Mouse (Mus musculus) heart, embryonic 16.5 days (tissue): Measurements from ENCODE around the gene Lgi4. TPM values are rescaled to one million over a fixed set of nuclear protein-coding genes. Genes with fewer than 3 reads are reported as not detected.

Experiments
- ATAC-seq: fragments of 200-750 bp; cut with Nextera tagmentation; replicated peaks from 2 replicates; pipeline ENCODE4 v1.8.0; 2017; ENCODE audit warnings: moderate number of reproducible peaks; ENCODE audit not compliant: insufficient read depth, low FRiP score; ENCODE audit errors: extremely low read depth
- H3K27ac ChIP-seq: fragments of 300-500 bp; sonication (generic); 2 replicates; pipeline ENCODE4 v1.5.1; 2014; ENCODE audit warnings: mild to moderate bottlenecking, low read length, control low read depth, moderate library complexity
- H3K27me3 ChIP-seq: fragments of 300-500 bp; sonication (generic); 2 replicates; pipeline ENCODE4 v1.6.1; 2014; ENCODE audit warnings: low read length, mixed read lengths; ENCODE audit not compliant: control insufficient read depth, insufficient read depth
- H3K36me3 ChIP-seq: fragments of 300-500 bp; sonication (generic); 2 replicates; pipeline ENCODE4 v1.6.1; 2014; ENCODE audit not compliant: control insufficient read depth, insufficient read depth
- H3K4me1 ChIP-seq: fragments of 300-500 bp; sonication (generic); 2 replicates; pipeline ENCODE4 v1.6.1; 2014; ENCODE audit warnings: low read length, mixed read lengths; ENCODE audit not compliant: control insufficient read depth, insufficient read depth
- H3K4me2 ChIP-seq: fragments of 300-500 bp; sonication (generic); 2 replicates; pipeline ENCODE4 v1.6.1; 2014; ENCODE audit warnings: low read depth, mild to moderate bottlenecking, control low read depth, low read length
- H3K4me3 ChIP-seq: fragments of 300-500 bp; sonication (generic); 2 replicates; pipeline ENCODE4 v1.5.1; 2014; ENCODE audit warnings: mild to moderate bottlenecking, control low read depth, low read length
- H3K9ac ChIP-seq: fragments of 300-500 bp; sonication (generic); 2 replicates; pipeline ENCODE4 v1.6.1; 2014; ENCODE audit warnings: low read length, control low read depth
- H3K9me3 ChIP-seq: fragments of 300-500 bp; sonication (generic); replicated peaks from 2 replicates; pipeline ENCODE4 v1.6.1; 2016; ENCODE audit warnings: low read length; ENCODE audit not compliant: control insufficient read depth
- WGBS: fragments of 180-500 bp; shearing (Covaris S2); extraction: QIAGEN DNeasy Blood & Tissue Kit; methylation state at CpG from one replicate; pipeline ENCODE4 v1.1.7; 2014; 5-methylcytosine and 5-hydroxymethylcytosine counted together
- microRNA-seq: library from miRNA; unstranded; fragments of <30 nt; microRNA quantifications from one replicate; pipeline ENCODE4, GENCODE M21; 2017
- polyA plus RNA-seq: library from polyadenylated mRNA; unstranded; fragments of >200 nt; fragmentation: Nextera tagmentation; extraction: Ambion mirVana; gene quantifications from 2 replicates; pipeline ENCODE4 v1.2.1, GENCODE M21; 2015

The Lgi4 gene
- polyA plus RNA-seq, 1 experiment from 2014 or later, result 0.09 TPM

DNA sequence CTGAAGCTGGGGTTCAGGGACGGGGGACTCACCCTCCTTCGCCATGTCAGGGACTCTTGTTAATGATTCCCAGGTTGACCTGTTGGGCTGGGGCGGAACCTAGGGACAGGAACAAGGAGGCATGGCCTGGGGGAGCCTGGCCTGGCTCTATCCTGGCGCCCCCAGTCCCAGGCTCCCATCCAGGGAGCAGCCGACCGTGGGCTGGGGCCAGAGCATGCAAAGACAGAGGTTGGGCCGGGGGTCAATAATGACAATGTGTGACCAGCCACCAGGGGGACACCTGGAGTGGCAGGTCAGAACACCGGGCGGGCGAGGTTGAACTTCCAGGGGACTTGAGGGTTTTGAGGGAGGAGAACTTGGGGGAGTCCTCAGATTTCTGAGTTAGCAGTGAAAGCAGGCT lies 55.5 kb downstream of the Lgi4 start:
- H3K36me3 ChIP-seq, result no peaks in the 10 kb centered on the region
- no peak overlapping the region; the same call in 1 of the 2 replicates for H3K9ac ChIP-seq
- WGBS, result 69% methylated on average over 10 of the region's 10 CpGs
- H3K27ac ChIP-seq, result no peak overlapping the region
- no peaks in the 10 kb centered on the region for H3K27me3 ChIP-seq
- no peak for ATAC-seq
- H3K9me3 ChIP-seq, result no peaks in the 10 kb centered on the region
- peak overlapping the region; percentile 43; the same call in 1 of the 2 replicates for H3K4me2 ChIP-seq
- peaks cover 27% of the 10 kb centered on the region for H3K4me1 ChIP-seq
- H3K4me3 ChIP-seq, result no peak overlapping the region

DNA sequence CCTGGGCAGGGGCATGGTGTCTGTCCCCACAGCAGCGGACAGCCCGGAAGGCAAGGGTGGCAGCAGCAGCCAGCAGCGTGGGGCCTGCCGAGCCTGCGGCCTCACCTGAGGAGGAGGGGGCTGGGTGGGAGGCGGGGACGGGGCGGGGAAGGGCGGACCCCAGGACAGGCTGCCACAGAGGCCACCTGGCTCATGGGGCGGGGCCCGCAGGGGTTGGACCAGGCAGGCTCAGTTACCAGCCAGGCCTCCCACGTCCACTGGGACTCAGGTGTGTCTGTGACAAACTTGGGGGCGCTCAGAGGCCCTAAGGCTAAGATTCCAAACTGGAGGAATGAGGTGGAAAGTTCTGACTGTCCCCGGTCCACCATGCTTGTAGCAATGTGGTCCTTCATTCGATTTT lies 56.0 kb downstream of the Lgi4 start, which contains the start of gene Hpn:
Gene Hpn (minus strand): TSS at position 109 of the 400 bp plus-strand sequence.
- H3K36me3 ChIP-seq, result no peaks in the 10 kb centered on the region
- peak within 1 kb of the TSS; percentile 60 for H3K9ac ChIP-seq
- H3K27ac ChIP-seq, result peak within 1 kb of the TSS; percentile 69
- no peak within 1 kb of the TSS for H3K4me3 ChIP-seq
- ATAC-seq, result 0 out of 2 replicates have a peak, but pooled peaks have one; percentile 26
- H3K4me1 ChIP-seq, result peaks cover 27% of the 10 kb centered on the region
- no peaks in the 10 kb centered on the region for H3K9me3 ChIP-seq
- peak within 1 kb of the TSS; percentile 43 for H3K4me2 ChIP-seq
- no peaks in the 10 kb centered on the region for H3K27me3 ChIP-seq
- WGBS, result 27% methylated on average over 13 of the region's 15 CpGs

DNA sequence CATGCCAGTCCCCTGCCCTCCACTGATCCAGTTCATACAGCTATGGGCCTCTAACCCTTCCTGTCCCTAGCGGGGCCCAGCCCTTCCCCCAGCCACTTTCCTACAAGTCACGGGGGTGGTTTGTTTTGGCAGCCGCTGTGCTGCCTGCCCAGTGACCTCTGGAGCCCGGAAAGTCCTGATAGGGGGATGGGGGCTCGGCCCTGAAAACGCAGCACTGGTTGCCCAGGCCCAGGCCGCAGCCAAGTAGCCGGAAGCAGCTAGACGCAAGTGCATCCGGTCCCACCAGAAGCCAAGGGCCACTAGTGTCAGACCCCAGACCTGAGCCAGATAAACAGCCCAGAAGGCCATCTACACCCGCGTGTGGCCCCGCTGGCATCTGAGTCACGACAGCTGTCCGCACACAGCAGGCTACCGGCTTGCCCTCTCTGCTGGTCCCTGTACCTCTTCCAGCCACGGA lies 56.5 kb downstream of the Lgi4 start:
- H3K9ac ChIP-seq, result peak overlapping the region; percentile 60
- H3K27ac ChIP-seq, result peak overlapping the region; percentile 69
- H3K9me3 ChIP-seq, result no peaks in the 10 kb centered on the region
- no peaks in the 10 kb centered on the region for H3K36me3 ChIP-seq
- 18% methylated on average over 17 of the region's 17 CpGs for WGBS
- H3K4me3 ChIP-seq, result no peak overlapping the region
- H3K4me2 ChIP-seq, result peak overlapping the region; percentile 43
- ATAC-seq, result peak; percentile 79
- peaks cover 27% of the 10 kb centered on the region for H3K4me1 ChIP-seq
- no peaks in the 10 kb centered on the region for H3K27me3 ChIP-seq

DNA sequence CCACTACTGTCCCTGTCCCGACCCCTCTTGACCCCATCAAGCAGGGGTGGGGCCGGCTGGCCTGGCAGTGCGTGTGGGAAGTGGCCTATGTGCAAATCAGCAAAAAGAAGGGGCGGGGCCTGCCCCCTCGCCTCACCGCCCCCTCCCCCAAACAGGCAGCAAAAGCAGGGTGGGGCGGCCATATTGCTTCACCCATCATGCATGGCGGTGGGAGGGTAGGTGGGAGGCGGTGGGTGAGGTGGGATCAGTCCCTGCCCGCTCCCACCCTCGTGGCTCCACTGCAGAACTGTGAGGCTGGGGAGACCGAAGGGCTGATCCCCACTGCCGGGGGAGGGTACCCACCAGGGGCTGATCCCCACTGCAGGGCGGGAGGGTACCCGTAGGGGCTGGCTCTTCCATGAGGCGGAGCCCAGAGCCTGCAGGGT lies 57.6 kb downstream of the Lgi4 start:
- WGBS, result 55% methylated on average over 16 of the region's 16 CpGs
- H3K27me3 ChIP-seq, result no peaks in the 10 kb centered on the region
- no peak overlapping the region for H3K4me3 ChIP-seq
- no peak overlapping the region for H3K4me2 ChIP-seq
- no peak overlapping the region for H3K9ac ChIP-seq
- H3K4me1 ChIP-seq, result peaks cover 20% of the 10 kb centered on the region
- no peak overlapping the region for H3K27ac ChIP-seq
- H3K36me3 ChIP-seq, result no peaks in the 10 kb centered on the region
- ATAC-seq, result no peak
- no peaks in the 10 kb centered on the region for H3K9me3 ChIP-seq

DNA sequence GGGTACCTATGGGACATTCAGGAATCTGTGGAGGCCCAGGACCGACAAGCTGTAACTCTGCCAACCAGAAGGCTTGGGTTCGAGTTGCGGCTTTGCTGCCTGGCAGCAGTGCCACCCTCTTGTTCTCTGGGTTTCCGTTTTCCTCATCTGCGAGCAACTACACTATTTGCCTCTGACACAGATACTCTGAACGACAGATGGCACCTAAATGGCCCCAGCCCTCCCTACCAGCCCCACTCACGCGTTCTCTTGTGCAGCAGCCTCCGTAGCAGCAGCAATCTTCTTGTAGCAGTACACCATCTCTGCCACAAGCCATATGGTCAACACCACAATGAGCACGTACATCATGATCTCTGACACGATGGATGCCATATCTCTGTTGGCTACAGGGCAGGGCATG lies 58.3 kb downstream of the Lgi4 start:
- ATAC-seq, result no peak
- H3K4me1 ChIP-seq, result peaks cover 20% of the 10 kb centered on the region
- H3K4me3 ChIP-seq, result no peak overlapping the region
- 90% methylated on average over 11 of the region's 11 CpGs for WGBS
- no peaks in the 10 kb centered on the region for H3K27me3 ChIP-seq
- H3K4me2 ChIP-seq, result no peak overlapping the region
- H3K36me3 ChIP-seq, result no peaks in the 10 kb centered on the region
- H3K9ac ChIP-seq, result no peak overlapping the region
- no peaks in the 10 kb centered on the region for H3K9me3 ChIP-seq
- no peak overlapping the region for H3K27ac ChIP-seq

DNA sequence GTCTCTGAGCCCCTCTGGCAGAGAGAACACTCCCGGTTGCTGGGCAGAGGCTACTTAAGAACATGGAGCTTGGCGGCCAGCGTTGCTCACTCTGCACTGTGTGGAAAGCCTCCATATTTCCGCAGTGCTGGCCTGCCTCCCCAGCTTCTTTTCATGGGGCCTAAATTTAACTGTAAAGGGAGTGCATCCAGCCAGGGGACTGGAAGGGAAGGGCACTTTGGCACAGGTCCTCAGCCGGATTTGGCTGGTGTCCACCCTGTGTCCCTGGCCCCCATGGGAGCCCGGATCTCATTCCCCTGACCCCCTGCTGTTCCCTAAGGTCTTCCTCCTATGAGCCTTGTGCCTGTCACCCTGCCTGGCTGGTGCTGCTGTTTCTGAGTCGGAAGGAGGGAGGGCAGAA lies 59.3 kb downstream of the Lgi4 start:
- 64% methylated on average over 7 of the region's 7 CpGs for WGBS
- no peaks in the 10 kb centered on the region for H3K27me3 ChIP-seq
- H3K4me3 ChIP-seq, result no peak overlapping the region
- peaks cover 20% of the 10 kb centered on the region for H3K4me1 ChIP-seq
- H3K4me2 ChIP-seq, result no peak overlapping the region
- no peaks in the 10 kb centered on the region for H3K9me3 ChIP-seq
- ATAC-seq, result no peak
- peak overlapping the region; percentile 23; the same call in 1 of the 2 replicates for H3K9ac ChIP-seq
- no peaks in the 10 kb centered on the region for H3K36me3 ChIP-seq
- peak overlapping the region; percentile 72 for H3K27ac ChIP-seq

DNA sequence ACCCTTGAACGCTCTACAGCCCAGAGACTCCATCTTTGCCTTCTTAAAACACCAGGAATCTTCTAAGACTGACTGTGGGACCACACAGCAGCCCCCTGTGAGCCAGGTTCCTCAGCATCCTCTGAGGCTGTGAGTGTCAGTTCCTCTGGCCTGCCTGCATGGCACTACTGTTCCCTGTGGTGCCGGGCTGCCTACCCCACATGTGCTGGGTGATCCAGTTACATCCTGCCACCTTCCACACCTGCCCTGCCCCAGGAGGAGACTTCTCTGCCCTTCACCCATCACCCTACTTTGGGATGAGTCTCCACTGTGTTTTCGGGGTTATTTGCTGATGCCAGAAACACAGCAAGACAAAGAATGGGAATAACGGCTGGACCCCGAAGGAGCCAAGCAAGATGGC lies 60.4 kb downstream of the Lgi4 start:
- H3K9me3 ChIP-seq, result no peaks in the 10 kb centered on the region
- no peaks in the 10 kb centered on the region for H3K27me3 ChIP-seq
- ATAC-seq, result no peak
- WGBS, result 79% methylated on average over 5 of the region's 5 CpGs
- H3K4me1 ChIP-seq, result peaks cover 20% of the 10 kb centered on the region
- no peak overlapping the region for H3K4me2 ChIP-seq
- H3K4me3 ChIP-seq, result no peak overlapping the region
- no peak overlapping the region for H3K9ac ChIP-seq
- no peak overlapping the region for H3K27ac ChIP-seq
- H3K36me3 ChIP-seq, result no peaks in the 10 kb centered on the region

Small RNA genes within 50 kb of the gene (microRNA-seq; reads per million reads assigned to microRNA genes)
- gene Mir7050, result not detected

Other genes starting within 250 kb of the Lgi4 start
- gene Ffar2, start 235.6 kb upstream of the Lgi4 start, polyA plus RNA-seq, result 0.26 and 0.45 TPM in 2 replicates
- gene Ffar3, start 203.2 kb upstream of the Lgi4 start, polyA plus RNA-seq, result 0.10 TPM in 1 of 2 replicates, not detected in the other
- gene Ffar1, start 197.8 kb upstream of the Lgi4 start, polyA plus RNA-seq, result 0.04 TPM in 1 of 2 replicates, not detected in the other
- gene Cd22, start 179.0 kb upstream of the Lgi4 start, polyA plus RNA-seq, result 0.14 and 0.24 TPM in 2 replicates
- 0.24 TPM in 1 of 2 replicates, not detected in the other for gene Mag, start 144.5 kb upstream of the Lgi4 start, polyA plus RNA-seq
- gene Hamp2, start 134.7 kb upstream of the Lgi4 start, polyA plus RNA-seq, result not detected in 2 replicates
- not detected in 2 replicates for gene Hamp, start 115.3 kb upstream of the Lgi4 start, polyA plus RNA-seq
- 15.5 and 16.6 TPM in 2 replicates for gene Usf2, start 102.5 kb upstream of the Lgi4 start, polyA plus RNA-seq
- gene Lsr, start 85.9 kb upstream of the Lgi4 start, polyA plus RNA-seq, result 10.8 and 14.5 TPM in 2 replicates
- 0.70 and 0.90 TPM in 2 replicates for gene Fam187b, start 85.6 kb upstream of the Lgi4 start, polyA plus RNA-seq
- 44.7 and 46.7 TPM in 2 replicates for gene Fxyd5, start 16.9 kb upstream of the Lgi4 start, polyA plus RNA-seq
- 1.1 TPM in 2 replicates for gene Fxyd7, start 7.9 kb upstream of the Lgi4 start, polyA plus RNA-seq
- gene Fxyd1, start 2.1 kb upstream of the Lgi4 start, polyA plus RNA-seq, result 1,006 and 1,110 TPM in 2 replicates
- gene Fxyd3, start 17.4 kb downstream of the Lgi4 start, polyA plus RNA-seq, result 8.0 and 10.1 TPM in 2 replicates
- 2.6 and 3.1 TPM in 2 replicates for gene Hpn, start 55.9 kb downstream of the Lgi4 start, polyA plus RNA-seq
- gene Scn1b, start 67.7 kb downstream of the Lgi4 start, polyA plus RNA-seq, result 2.8 and 3.5 TPM in 2 replicates
- 53.1 and 58.0 TPM in 2 replicates for gene Gramd1a, start 96.6 kb downstream of the Lgi4 start, polyA plus RNA-seq
- not detected in 2 replicates for gene Scgb2b2, start 231.2 kb downstream of the Lgi4 start, polyA plus RNA-seq
- not detected in 2 replicates for gene Scgb1b2, start 232.5 kb downstream of the Lgi4 start, polyA plus RNA-seq